Mouse (Mus musculus): ENCODE data around the gene Gpr141. TPM values are rescaled to one million over a fixed set of nuclear protein-coding genes. Genes with fewer than 3 reads are reported as not detected.
"Not testable (repeated sequence)": the region's sequence is repeated elsewhere in the genome, so short reads cannot be mapped to it uniquely, and the experiment has no call there.

Gene Gpr141
- total RNA-seq (2021) = not detected
- long read RNA-seq, experiment 1 = 0 reads
- long read RNA-seq, experiment 2 = 0 reads

DNA sequence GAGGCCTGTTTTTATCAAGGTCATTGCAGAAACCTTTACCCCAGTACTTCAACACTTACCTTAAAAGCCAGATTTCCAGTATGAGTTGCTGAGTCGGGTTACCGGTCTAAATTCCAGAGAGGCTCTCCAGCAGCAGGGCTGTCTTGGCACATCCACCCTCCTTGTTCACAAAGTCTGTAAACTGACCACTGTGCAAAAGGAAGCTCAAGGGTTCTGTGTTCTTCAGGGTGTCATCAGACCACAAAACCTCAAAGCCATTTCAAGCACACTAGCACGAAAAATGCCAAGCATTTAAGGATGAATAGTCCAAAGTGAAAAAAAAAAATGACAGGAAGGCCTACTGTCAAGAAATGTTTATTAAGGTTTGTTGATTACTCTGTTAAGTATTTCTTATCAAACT lies at the start of gene Gpr141:
Gpr141 (minus strand) TSS at position 187 of the 400 bp plus-strand sequence.
- intact Hi-C loops (cut with DNase I) = no loop called here

GRCm38 (mm10) chr13:19864241-19864640 lies 40.2 kb upstream of the Gpr141 start:
- DNase-seq (ENCODE audit: low spot score in 2 of 2) = no peak
- intact Hi-C loops (cut with DNase I) = no loop called here

More for the DNA sequence above, at the start of gene Gpr141:
- DNase-seq (ENCODE audit: low spot score in 2 of 2) = no peak

DNA sequence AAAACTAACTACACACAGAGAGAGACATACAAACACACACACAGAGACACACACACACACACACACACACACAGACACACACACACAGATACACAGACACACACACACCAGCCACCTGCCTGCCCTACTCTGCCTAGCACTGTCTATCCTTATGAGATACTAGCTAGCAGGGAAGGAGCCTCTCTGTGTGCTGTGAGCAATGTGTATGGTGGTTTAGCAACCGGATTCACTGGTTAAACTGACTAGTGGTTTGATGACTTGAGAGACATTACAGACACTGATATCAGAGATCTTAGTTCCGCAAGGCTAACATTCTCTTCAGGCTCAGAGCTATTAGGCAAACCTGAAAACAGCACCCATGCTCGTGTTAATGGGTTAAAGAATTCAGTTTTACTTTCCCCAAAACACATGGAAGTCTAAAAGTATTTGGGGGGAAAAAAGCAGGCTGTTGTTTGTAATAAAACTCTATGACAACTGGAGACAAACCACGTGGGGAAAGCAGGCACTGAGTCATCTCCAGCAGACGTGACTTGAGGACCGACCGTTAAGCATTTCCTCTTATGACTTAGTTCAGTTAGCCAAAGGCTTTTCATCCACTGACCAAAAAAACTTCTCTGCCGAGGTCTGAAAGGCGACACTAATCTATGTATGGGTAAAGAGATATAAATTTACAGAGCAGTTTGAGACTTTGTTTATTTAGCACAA lies 30.7 kb upstream of the Gpr141 start:
- intact Hi-C loops (cut with DNase I) = no loop called here
- DNase-seq (ENCODE audit: low spot score in 2 of 2) = no peak

GRCm38 (mm10) chr13:19854049-19854448 lies 30.0 kb upstream of the Gpr141 start:
- intact Hi-C loops (cut with DNase I) = no loop called here
- DNase-seq (ENCODE audit: low spot score in 2 of 2) = no peak

DNA sequence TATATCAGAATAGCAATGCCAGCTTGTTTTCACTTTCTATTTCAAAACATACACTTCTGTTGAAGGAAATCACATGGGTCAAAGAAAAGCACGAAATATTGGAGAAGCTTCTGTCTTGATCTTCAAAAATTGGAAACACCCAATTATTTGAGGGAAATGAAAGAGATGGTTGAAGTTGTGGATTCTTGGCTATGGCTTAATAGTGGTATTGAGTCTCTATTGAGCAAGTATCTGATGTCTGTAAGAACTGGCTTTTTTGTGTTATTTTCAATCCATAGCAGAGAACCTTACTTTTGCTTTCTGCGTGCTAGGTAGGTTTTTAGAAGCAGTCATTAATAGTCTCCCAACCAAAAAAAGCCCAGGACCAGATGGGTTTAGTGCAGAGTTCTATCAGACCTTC lies 19.4 kb upstream of the Gpr141 start:
- intact Hi-C loops (cut with DNase I) = no loop called here
- DNase-seq (ENCODE audit: low spot score in 2 of 2) = no peak

- intact Hi-C loops (cut with DNase I) = no loop called here
- no peak for DNase-seq (ENCODE audit: low spot score in 2 of 2)
Observed at GRCm38 (mm10) chr13:19842707-19843106, 18.6 kb upstream of the Gpr141 start.

DNA sequence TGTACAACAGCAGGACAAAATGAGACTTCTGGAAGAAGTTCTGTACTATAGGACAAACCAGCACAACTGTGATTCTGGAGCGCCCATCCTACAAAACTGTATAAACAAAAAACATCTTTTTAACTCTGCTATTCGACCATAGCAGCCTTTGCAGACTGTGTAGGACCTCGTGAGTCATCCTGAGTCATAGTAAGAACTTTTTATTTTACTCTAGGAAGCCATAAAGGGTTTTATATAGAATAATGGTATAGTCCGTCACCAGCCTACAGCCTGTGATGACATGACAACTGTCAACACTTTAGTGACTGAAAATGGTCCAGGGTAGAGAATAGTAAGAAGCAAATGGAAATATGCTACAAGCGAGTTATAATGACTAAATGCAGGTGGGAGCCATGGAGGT lies 17.6 kb upstream of the Gpr141 start:
- no peak for DNase-seq (ENCODE audit: low spot score in 2 of 2)
- intact Hi-C loops (cut with DNase I) = no loop called here

DNA sequence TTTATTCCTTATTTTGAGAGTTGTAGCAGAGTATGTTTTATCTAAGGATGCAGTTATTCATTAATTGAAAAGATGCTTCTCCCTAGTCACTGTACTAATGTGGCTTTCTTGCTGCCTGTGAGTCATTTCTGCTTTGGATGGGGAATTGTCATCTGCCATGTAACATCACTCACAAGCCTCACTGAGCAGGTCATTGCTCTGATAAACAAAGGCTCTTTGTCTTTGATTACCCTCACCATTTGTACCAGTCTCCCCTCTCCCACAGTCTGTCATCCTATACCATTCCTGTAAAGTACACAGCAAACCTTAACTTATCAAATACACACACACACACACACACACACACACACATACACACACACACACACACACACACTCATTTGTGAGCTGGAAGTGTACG lies 16.1 kb upstream of the Gpr141 start:
- DNase-seq (ENCODE audit: low spot score in 2 of 2) = no peak
- intact Hi-C loops (cut with DNase I) = no loop called here

DNA sequence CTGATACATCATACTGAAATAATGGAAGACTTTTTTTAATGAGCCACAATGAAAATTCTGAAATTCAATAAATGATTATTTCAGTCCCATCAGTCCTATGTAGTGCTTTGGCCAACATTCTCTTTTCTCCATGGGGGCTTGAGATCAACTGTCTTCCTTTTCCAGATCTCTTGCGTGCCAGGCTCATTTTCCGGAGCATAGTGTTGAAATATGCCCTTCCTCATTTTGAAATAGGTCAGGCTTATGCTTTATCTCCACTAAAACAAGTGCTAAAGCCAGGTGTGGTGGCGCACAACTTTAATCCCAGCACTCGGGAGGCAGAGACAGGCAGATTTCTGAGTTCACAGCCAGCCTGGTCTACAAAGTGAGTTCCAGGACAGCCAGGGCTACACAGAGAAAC lies 6.5 kb upstream of the Gpr141 start:
- intact Hi-C loops (cut with DNase I) = no loop called here
- DNase-seq (ENCODE audit: low spot score in 2 of 2) = no peak

DNA sequence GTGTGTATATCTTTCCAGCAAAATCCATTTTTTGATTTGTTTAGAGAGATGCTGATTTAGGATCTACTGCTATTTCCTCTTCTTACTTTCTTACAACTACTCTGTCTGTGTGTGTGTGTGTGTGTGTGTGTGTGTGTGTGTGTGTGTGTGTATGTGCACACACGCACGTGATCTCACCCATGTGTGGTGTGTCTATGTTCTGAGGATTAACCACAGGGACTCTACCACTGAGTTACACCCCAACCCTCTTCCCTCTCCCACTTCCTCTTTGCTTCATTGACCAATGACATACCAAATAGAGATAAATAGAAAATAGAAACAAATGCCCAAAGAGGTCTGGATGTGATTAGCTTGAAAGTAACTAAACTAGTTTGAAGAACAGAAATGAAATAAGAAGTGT lies 4.0 kb upstream of the Gpr141 start:
- intact Hi-C loops (cut with DNase I) = no loop called here
- DNase-seq (ENCODE audit: low spot score in 2 of 2) = no peak

DNA sequence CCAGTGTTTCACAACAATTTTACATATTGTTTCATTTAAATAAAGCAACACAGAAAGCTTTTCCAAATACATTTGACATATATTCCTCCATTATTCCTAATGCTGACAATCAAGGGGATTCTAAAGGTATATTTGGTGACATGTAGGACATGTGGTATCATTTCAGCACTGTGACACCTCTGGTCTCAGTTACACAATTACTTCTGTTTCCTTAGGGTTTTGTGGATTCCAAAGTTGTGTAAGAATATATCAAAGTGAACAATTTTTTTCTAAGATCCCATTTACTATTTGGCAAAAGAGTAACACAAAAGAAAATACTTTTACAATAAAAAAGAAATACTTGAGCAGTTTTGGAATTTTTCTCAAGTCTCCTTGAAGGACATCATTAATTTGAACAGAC lies 2.4 kb downstream of the Gpr141 start:
- intact Hi-C loops (cut with DNase I) = no loop called here
- DNase-seq (ENCODE audit: low spot score in 2 of 2) = no peak

- intact Hi-C loops (cut with DNase I) = no loop called here
- no peak for DNase-seq (ENCODE audit: low spot score in 2 of 2)
Observed at GRCm38 (mm10) chr13:19819926-19820325, 4.1 kb downstream of the Gpr141 start.

GRCm38 (mm10) chr13:19819243-19819642 lies 4.8 kb downstream of the Gpr141 start:
- intact Hi-C loops (cut with DNase I) = no loop called here
- DNase-seq (ENCODE audit: low spot score in 2 of 2) = no peak

- DNase-seq (ENCODE audit: low spot score in 2 of 2) = no peak
- intact Hi-C loops (cut with DNase I) = no loop called here
Observed at GRCm38 (mm10) chr13:19794942-19795341, 29.1 kb downstream of the Gpr141 start.

- DNase-seq (ENCODE audit: low spot score in 2 of 2) = no peak
- intact Hi-C loops (cut with DNase I) = no loop called here
Observed at GRCm38 (mm10) chr13:19794486-19794885, 29.6 kb downstream of the Gpr141 start.

DNA sequence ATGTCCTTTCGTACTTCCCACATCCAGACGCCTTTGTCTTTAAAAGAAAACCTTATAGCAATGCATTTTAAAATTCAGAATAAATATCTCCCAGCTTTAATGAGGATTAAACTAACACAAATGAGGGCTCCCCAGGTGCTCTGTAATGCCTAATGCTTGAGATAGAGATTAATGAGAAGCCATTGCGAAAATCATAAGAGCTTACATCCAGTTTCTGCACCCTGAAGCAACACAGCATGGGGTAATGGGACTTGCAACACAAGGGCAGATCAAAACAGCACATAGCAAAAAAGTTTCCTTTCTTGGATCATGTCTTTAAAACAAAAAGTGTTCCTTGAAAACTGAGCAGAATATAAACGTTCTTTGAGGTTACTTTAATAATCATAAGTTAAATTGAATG lies 30.3 kb downstream of the Gpr141 start:
- intact Hi-C loops (cut with DNase I) = no loop called here
- DNase-seq (ENCODE audit: low spot score in 2 of 2) = no peak

DNA sequence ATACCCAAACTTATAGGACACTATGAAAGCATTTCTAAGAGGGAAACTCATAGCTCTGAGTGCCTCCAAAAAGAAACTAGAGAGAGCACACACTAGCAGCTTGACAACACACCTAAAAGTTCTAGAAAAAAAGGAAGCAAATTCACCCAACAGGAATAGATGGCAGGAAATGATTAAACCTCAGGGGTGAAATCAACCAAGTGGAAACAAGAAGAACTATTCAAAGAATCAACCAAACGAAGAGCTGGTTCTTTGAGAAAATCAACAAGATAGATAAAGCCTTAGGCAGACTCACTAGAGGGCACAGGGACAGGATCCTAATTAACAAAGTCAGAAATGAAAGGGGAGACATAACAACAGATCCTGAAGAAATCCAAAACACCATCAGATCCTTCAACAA lies 36.1 kb downstream of the Gpr141 start:
- intact Hi-C loops (cut with DNase I); DNase-seq (ENCODE audit: low spot score in 2 of 2): not testable (repeated sequence)

GRCm38 (mm10) chr13:19770163-19770562 lies 53.9 kb downstream of the Gpr141 start:
- intact Hi-C loops (cut with DNase I) = no loop called here
- DNase-seq (ENCODE audit: low spot score in 2 of 2) = peak in 1 of 2 experiments; percentile 3

DNA sequence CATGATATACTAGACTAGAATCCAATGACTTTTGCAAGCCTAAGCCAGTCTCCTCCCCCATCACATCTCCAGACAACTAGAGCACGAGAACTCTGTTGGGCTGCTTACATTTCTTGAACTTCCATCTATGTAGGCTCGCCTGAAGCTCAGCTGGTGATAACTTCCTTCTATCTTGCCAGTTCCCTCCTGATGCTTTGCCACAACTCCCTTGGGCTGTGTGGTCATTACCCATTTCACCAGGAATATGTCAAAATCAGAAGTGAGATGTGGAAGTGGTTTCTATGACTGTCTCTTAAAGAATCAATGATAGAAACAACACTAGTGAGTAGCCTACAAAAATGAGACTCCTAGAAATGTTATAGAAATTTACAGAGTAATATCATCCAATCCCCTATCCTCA lies 56.9 kb downstream of the Gpr141 start:
- intact Hi-C loops (cut with DNase I) = loop anchor here (5.0 kb wide), 1 partner anchor 505 kb away; no protein-coding TSS in a partner anchor

GRCm38 (mm10) chr13:19764276-19764675 lies 59.8 kb downstream of the Gpr141 start:
- intact Hi-C loops (cut with DNase I) = no loop called here
- DNase-seq (ENCODE audit: low spot score in 2 of 2) = no peak

More for the DNA sequence above, 56.9 kb downstream of the Gpr141 start:
- DNase-seq (ENCODE audit: low spot score in 2 of 2) = no peak

GRCm38 (mm10) chr13:19763211-19763610 lies 60.8 kb downstream of the Gpr141 start:
- intact Hi-C loops (cut with DNase I) = no loop called here
- DNase-seq (ENCODE audit: low spot score in 2 of 2) = no peak

- intact Hi-C loops (cut with DNase I) = no loop called here
- DNase-seq (ENCODE audit: low spot score in 2 of 2) = no peak
Observed at GRCm38 (mm10) chr13:19745741-19746140, 78.3 kb downstream of the Gpr141 start.
